Mouse (Mus musculus): ENCODE data around the gene Trabd.

- TF ChIP-seq CTCF (conservative IDR thresholded peaks at IDR 0.05; ENCODE audit: low read length) (no peak), POU5F1 (IDR thresholded peaks at IDR 0.05; ENCODE audit: borderline replicate concordance, low read length) (no peak)
These were observed 12.4 kb upstream of the Trabd start for GRCm38 (mm10) chr15:89062518-89062910.

All from E14TG2a.4 (cell line).